Comparison of ENCODE assay signal across 8 mouse cellular contexts in the genomic region with DNA sequence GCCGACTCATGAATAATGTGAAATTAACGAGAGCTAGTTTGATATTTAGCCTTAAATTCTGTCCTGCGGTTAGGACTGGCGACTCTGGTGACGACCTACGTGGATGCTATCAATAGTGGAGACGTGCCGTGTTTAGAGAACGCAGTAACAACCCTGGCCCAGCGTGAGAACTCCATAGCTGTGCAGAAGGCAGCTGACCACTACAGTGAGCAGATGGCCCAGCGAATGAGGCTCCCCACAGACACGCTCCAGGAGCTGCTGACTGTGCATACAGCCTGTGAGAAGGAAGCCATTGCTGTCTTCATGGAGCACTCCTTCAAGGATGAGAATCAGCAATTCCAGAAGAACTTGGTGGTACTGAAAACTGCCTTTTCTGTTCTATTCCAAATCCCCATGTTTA. TPM values are rescaled to one million over a fixed set of nuclear protein-coding genes. Genes with fewer than 3 reads are reported as not detected.
"Had no signal": no experiment of that assay in that cellular context is flagged by ENCODE, and none has a peak within 500 bp of the region (broad histone marks: within the 10 kb centered on the region; RNA-seq: fewer than 3 reads in every experiment).

No protein-coding gene starts in this region.

RNA-seq across cellular contexts. Expression of a gene that starts 49.0 kb away (rescaled TPM):
- polyA plus RNA-seq: midbrain, embryonic 10.5 days; myocyte had no signal

RNA-seq across cellular contexts. Expression of a gene that starts 51.9 kb away (rescaled TPM):
- polyA plus RNA-seq: liver, embryonic 12.5 days; liver, embryonic 16.5 days; lung, embryonic 14.5 days; midbrain, embryonic 10.5 days; midbrain, embryonic 16.5 days; neural tube, embryonic 13.5 days; stomach, postnatal 0 days had no signal
